Mouse (Mus musculus) cerebellum, postnatal 10 days (tissue): ENCODE results near the gene Dnase2b.

ENCODE experiments used
- DNase-seq, 2 experiments: peaks; one replicate each; pipeline ENCODE4 v3.0.0; 2021; ENCODE audit warnings: mixed read lengths in 2 of 2

Dnase2b gene

DNA sequence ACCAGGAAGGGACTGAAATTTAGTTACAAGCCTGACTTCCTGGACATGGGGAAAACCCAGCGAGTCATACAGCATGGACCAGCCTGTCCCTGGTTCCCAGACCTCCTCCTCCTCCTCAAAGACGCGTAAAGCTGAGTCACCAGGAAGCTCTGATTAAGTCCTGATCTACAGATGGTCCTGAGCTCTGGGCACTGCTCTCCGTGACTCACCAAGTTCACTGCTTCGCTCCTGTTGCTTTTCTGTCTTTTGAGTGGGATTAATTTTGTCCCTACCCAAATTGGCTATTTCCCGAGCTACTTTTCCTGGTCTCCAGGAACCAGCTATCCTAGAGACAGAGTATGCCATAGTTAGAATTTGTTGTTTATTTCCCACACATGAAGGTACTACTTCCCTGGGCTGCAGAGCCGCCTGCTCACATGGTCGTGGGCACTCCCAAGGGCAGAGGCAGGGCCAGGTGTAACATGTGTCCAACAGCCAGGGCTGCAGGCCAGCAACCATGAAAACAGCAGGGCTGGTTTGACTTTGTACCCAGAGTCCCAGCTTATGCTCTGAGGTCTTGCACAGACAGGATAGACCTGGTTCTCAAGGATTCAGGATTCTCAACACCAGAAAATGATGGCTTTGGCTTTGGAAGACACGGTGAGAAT lies 47.4 kb downstream of the Dnase2b start:
- DNase-seq = no peak

DNA sequence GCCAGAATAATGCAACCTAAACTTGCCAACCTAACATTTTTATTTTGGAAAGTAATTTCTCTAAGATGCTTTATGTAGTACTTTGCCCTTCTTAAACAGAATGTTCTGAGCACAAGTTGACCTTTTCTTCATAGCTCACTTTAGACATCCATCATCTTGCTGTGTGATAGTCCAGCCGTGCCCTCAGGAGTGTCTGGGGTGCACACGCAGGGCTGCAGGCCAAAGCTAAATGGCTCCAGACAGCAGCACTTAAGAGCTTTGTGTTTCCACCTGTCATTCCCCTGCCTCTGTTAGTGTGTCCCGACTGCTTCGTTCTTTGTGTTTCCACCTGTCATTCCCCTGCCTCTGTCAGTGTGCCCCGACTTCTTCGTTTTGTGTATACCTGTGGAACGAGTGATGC lies 48.0 kb downstream of the Dnase2b start:
- DNase-seq = no peak

DNA sequence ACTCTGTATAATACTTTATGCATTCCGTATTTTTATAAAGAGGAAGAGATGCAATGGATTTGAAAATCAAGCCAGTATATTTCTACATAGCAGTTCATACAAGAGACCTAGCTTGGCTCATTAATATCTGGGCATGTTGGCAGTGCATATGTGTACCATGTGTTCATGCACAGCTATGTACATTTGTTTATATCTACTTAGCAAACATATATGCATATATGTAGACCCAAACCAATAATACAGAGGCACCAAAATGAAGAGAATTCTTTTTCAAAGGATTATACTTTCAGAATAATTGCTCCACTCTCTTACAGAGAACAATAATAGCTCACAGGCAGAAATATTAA lies 50.4 kb downstream of the Dnase2b start:
- no peak for DNase-seq

DNA sequence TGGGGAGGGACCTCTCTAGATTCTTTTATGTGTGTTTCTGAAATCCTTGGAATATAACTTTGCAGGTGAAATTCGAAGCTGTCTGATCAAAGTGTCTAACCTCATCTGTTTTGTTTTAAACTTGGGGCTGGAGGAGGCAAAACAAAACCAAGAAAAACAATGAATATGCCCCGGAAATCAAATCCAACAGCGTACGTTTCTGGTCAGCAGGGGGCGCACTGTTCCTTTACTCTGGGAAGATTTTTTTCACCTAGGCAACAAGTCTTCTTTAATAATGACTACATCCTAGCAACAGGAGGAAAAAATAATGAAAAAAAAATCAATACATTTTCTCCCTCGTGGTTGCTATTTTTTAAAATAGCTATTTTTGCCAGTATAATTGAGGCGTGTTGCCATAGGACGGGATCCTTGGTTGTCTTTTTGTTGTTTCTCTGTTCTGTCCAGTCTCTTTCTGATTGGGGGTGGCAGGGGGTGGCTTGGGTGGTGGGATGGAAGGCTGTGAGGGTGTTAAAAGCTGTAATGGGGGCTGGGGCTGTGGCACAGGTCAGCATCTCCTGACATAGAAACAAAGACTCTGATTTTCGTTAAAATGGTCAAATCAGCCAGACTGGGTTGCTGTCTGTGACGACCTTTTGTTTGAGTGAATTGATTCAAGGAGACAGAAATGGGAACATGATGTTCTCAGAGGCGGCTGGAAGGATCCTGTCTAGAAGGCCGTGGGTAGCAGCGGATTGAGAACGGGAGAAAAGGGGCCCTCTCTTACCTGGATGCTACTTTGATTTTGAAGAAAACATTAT lies 50.9 kb downstream of the Dnase2b start:
- peak; percentile 88 to 92 for DNase-seq

DNA sequence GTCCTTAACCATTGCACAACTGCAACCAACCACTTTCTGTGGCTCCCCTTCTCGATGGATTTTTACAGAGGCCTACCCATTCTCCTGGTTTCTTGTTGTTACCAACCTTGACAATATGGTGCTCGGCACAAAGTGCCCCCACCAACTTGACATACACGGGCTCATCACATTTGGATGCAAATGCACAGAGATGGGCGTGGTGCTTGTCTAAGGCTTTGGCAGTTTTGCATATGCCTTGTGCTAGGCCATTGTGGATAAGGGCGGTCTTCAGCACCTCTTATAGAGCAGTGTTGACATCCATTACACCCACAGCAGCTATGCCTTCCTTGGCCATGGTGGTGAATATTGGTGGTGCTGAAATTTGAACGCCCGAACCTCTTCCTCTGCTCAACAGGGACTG lies 52.5 kb downstream of the Dnase2b start:
- no peak for DNase-seq

DNA sequence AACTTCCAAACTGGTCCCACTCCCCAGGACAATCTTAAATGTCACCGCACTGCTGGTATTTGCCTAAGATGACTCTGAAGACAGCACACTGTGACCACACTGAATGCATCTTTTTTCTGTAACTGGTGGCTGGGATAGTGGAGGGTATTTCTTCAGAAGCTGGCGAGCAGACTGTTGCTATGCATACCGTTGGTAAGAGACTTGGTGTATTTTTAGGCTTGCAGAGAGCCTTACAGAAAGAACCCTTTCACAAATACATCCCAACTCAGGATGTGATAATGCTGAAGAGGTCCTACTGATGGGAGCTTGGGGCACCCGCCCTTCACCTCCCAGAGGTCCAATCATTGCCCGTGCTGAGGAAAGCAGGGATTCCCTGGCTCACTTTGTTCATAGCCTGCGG lies 57.9 kb downstream of the Dnase2b start:
- no peak for DNase-seq

DNA sequence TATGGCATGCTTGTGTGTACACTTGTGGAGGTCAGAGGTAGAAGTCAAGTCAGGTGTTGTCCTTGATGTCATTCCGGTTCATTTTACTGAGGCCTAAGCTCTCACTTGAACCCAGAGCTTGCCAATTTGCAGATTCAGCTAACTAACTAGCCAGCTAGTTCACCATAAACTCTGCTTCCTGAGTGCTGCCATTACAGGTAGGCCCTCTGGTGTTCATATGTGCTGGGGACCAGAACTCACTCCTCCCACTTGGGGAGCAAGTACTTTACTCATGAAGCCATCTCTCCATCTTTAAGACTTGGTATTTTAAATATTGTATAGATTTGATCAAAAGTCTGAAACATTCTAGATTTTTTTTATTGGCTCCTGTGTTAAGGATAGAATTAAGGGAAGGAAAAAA lies 58.8 kb downstream of the Dnase2b start:
- no peak for DNase-seq

DNA sequence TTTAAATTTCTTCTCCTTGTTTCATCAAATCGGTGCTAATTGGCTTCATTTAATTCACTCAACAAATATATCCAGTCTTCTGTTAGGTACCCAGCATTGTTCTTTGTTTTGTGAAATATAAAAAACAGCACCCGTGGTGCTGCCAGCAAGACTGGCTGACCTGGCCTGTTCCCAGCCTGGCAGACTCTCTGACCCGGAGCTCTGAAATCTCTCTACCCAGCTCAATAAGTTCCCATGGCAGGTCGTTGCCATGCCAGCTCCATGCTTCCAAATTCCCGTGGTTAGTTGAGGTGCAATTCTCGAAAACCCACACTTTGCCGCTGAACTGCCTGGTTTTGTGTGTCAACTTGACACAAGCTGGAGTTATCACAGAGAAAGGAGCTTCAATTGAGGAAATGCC lies 60.6 kb downstream of the Dnase2b start:
- DNase-seq = peak in 1 of 2 experiments; percentile 13

DNA sequence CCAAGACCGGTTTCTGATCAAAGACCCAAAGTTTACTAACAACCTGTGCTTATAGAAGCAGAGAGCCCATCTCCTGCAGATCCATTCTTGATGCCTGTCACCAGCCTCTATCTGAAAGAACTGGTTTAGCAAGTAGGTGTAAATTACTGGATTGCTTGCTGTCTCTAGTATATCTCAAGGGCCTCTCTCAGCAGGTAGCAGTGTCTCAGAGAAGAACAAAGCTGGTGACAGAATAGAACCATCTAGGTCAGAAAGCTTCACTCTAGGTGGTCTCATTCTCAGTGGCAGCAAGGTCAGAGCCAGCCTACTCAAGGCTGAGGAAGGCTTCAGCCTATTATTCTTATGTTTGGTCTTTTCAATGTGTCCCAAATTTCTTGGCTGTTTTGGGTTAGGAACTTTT lies 71.8 kb downstream of the Dnase2b start:
- DNase-seq = no peak

DNA sequence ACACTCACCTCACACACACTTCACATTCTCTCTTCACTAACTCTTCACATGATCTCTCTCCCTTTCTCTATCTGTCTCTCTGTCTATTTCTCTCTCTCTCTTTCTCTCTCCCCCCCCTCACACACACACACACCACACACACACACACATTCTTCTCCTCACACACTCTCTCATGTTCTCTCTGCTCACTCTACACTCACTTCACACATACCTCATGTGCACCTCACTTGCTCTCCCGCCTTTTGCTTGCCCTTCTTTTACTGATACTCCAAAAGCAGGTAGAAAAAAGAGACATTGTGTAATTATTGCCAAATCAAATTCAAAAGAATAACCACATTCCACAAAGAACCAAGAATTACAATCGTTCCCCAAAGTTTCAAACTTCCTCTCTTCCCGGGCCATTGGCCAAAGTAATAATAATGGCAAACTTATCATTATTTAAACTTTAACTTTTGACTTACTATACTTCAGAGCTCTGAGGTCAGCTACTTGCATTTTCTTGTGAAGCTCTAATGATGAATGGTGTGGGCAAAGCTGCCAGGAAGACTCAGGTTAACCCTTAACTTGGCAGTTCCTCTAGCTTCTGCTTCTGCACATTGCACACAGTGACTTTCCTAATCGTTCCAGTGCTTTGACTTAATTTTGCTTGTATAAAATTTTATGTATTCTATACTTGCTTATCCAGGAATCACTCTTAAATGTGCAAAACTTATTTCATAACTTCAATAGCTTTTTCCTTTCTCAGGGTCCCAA lies 74.7 kb downstream of the Dnase2b start:
- no peak for DNase-seq

DNA sequence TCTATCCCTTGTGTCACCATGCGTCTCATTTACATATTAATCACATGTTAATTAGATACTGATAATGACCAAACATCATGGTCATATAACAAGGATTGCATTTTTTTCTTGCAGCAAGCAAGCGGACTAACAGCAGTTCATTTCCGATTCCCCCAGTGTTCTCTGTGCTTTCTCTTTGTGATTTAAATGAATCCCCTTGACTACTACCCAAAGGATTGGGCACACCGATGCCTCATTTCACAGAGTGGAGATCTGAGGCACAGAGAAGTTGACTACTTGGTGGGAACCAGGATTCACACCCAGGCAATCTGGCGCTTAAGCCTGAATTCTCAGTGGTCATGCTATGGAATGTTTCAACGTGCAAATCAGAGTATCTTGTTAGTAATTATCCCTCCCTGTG lies 80.4 kb downstream of the Dnase2b start:
- no peak for DNase-seq
